Mouse (Mus musculus) neural tube, embryonic 14.5 days (tissue): ENCODE measurements around the gene Lrrc4b. TPM values are rescaled to one million over a fixed set of nuclear protein-coding genes. Genes with fewer than 3 reads are reported as not detected.

Experiments used
- ATAC-seq: fragments of 200-750 bp; cut with Nextera tagmentation; 2 replicates; pipeline ENCODE4 v1.8.0; 2017; ENCODE audit warnings: low read depth, mild to moderate bottlenecking, moderate TSS enrichment, moderate library complexity
- H3K27ac ChIP-seq: fragments of 300-500 bp; sonication (generic); 2 replicates; pipeline ENCODE4 v1.5.1; 2014; ENCODE audit warnings: low read depth, mild to moderate bottlenecking, control low read depth, low read length, moderate library complexity, mixed read lengths
- H3K27me3 ChIP-seq: fragments of 300-500 bp; sonication (generic); 2 replicates; pipeline ENCODE4 v1.6.1; 2014; ENCODE audit warnings: low read length; ENCODE audit not compliant: control insufficient read depth, insufficient read depth
- H3K36me3 ChIP-seq: fragments of 300-500 bp; sonication (generic); 2 replicates; pipeline ENCODE4 v1.6.1; 2014; ENCODE audit warnings: low read length, mixed read lengths; ENCODE audit not compliant: control insufficient read depth, insufficient read depth
- H3K4me1 ChIP-seq: fragments of 300-500 bp; sonication (generic); 2 replicates; pipeline ENCODE4 v1.6.1; 2014; ENCODE audit warnings: low read length; ENCODE audit not compliant: control insufficient read depth, insufficient read depth
- H3K4me2 ChIP-seq: fragments of 300-500 bp; sonication (generic); 2 replicates; pipeline ENCODE4 v1.6.1; 2014; ENCODE audit warnings: mild to moderate bottlenecking, low read depth, low read length, control low read depth
- H3K4me3 ChIP-seq: fragments of 300-500 bp; sonication (generic); 2 replicates; pipeline ENCODE4 v1.5.1; 2014; ENCODE audit warnings: low read depth, low read length, control low read depth, mixed read lengths
- H3K9ac ChIP-seq: fragments of 300-500 bp; sonication (generic); replicated peaks from 2 replicates; pipeline ENCODE4 v1.6.1; 2014; ENCODE audit warnings: low read depth, mild to moderate bottlenecking, control low read depth, low read length, mixed read lengths
- H3K9me3 ChIP-seq: fragments of 300-500 bp; sonication (generic); 2 replicates; pipeline ENCODE4 v1.6.1; 2016; ENCODE audit warnings: low read length; ENCODE audit not compliant: control insufficient read depth
- WGBS: fragments of 180-500 bp; shearing (Covaris S2); extraction: QIAGEN DNeasy Blood & Tissue Kit; methylation state at CpG from one replicate; pipeline ENCODE4 v1.1.7; 2014; 5-methylcytosine and 5-hydroxymethylcytosine counted together
- polyA plus RNA-seq: library from polyadenylated mRNA; unstranded; fragments of >200 nt; fragmentation: Nextera tagmentation; extraction: Ambion mirVana; gene quantifications from 2 replicates; pipeline ENCODE4 v1.2.1, GENCODE M21; 2014

Gene Lrrc4b
- polyA plus RNA-seq, 1 experiment from 2014 or later: 28.1 TPM

DNA sequence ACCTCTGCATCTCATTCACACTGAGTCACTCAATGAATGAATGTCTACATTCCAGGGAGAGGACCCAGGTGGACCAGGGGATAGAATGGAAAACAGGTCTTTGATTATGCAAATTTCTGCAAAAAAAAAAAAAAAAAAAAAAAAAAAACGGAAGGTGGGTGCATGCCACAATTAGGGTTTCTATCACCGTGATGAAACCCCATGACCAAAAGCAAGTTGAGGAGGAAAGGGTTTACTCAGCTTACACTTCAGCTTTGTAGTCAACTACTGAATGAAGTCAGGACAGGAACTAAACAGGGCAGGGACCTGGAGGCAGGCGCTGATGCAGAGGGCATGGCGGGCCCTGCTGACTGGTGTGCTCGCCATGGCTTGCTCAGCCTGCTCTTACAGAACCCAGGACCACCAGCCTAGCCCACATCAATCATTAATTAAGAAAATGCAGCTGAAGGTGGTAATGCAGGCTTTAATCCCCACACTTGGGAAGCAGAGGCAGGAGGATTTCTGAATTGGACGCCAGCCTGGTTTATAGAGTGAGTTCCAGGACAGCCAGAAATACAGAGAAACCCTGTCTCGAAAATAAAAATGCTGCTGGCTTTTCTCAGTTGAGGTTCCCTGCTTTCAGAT is 56.9 kb downstream of the Lrrc4b start:
- ATAC-seq: no peak

DNA sequence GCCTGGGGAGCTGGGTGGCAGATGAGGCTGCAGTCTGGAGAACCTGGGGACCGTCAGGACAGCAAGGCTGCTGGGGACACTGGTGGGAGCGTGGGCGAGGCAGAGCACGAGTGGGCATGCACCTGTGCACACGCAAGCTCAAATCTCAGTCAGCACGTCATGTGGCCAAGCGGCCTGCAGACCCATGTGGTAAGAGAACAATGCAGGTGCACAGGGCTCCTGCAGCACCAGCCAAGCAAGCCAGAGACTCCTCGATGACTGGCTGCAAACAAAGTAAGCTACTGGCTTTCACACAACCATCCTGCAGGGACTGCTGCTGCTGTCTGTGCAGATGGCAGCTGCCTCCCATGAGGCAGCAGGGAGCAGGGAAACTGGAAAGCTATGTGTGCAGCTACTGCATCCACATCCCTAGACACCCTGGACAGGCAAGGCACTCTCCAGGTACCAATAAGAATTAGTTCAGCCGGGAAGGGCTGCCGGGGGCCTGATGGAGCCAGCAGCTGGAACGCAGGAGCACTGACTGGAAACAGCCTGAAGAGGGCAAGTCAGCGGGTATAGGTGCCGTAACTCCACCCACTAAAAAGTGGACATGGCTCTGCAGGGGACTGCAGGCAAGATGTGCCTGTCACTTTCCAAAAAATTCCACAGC is 58.2 kb downstream of the Lrrc4b start:
- peaks cover 22% of the 10 kb centered on the region for H3K36me3 ChIP-seq
- H3K27ac ChIP-seq: no peak overlapping the region
- H3K4me3 ChIP-seq: no peak overlapping the region
- ATAC-seq: no peak
- H3K9ac ChIP-seq: no peak overlapping the region
- H3K4me2 ChIP-seq: no peak overlapping the region
- whole genome bisulfite sequencing: 64% methylated on average over 13 of the region's 13 CpGs
- H3K27me3 ChIP-seq: no peaks in the 10 kb centered on the region
- no peaks in the 10 kb centered on the region for H3K9me3 ChIP-seq
- H3K4me1 ChIP-seq: no peaks in the 10 kb centered on the region

More for the DNA sequence above, 56.9 kb downstream of the Lrrc4b start:
- Histone ChIP-seq H3K9ac (no peak overlapping the region), H3K36me3 (peaks cover 8% of the 10 kb centered on the region), H3K4me2 (no peak overlapping the region), H3K27me3 (no peaks in the 10 kb centered on the region), H3K9me3 (no peaks in the 10 kb centered on the region), H3K27ac (no peak overlapping the region), H3K4me1 (no peaks in the 10 kb centered on the region), H3K4me3 (no peak overlapping the region)
- WGBS: 69% methylated on average over 7 of the region's 7 CpGs

DNA sequence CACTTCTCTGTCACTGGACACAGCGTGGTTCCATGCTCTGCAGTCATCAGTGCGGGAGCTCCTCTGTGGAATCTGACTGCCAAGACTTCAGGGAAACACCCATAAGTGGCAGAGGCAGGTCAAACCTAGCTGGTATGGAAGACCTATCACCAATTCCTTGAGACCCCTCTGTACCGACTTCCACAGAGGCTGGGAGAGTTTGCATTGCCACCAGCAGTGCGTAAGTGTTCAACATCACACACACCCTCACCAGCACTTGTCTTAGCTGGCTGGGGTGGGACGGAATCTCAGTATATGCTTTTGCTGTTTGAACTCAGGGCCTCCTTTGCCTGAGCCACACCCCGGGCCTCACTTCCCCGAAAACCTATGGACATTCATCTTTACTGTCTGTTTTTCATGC is 59.1 kb downstream of the Lrrc4b start:
- 87% methylated on average over 7 of the region's 7 CpGs for WGBS
- H3K27me3 ChIP-seq: no peaks in the 10 kb centered on the region

DNA sequence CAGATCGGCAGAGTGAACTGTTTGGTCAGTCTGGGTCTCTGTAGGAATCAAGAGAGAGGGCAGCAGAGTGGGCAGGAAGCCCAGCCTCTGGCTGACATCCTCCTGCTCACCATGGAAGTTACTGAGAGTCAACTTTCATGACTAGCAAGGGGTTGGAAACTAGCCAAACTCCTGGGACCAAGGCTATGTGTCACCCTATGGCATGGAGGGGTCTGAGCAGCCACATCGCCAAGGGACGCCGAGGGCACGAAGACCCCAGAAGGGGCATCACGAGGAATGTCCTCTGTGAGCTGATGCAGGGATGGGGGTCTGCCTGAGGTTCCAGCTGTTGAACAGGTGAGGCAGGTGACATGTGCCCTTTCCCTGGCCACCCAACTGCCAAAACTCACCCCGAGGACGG is 59.7 kb downstream of the Lrrc4b start:
- Histone ChIP-seq H3K4me2 (no peak overlapping the region), H3K27me3 (no peaks in the 10 kb centered on the region), H3K9me3 (no peaks in the 10 kb centered on the region), H3K4me1 (no peaks in the 10 kb centered on the region), H3K36me3 (peaks cover 26% of the 10 kb centered on the region), H3K9ac (no peak overlapping the region), H3K4me3 (no peak overlapping the region), H3K27ac (no peak overlapping the region)
- 92% methylated on average over 8 of the region's 8 CpGs for WGBS
- ATAC-seq: no peak

More for the DNA sequence above, 59.1 kb downstream of the Lrrc4b start:
- Histone ChIP-seq H3K27ac (no peak overlapping the region), H3K36me3 (peaks cover 26% of the 10 kb centered on the region), H3K9me3 (no peaks in the 10 kb centered on the region), H3K9ac (no peak overlapping the region), H3K4me3 (no peak overlapping the region), H3K4me2 (no peak overlapping the region), H3K4me1 (no peaks in the 10 kb centered on the region)
- ATAC-seq: no peak

DNA sequence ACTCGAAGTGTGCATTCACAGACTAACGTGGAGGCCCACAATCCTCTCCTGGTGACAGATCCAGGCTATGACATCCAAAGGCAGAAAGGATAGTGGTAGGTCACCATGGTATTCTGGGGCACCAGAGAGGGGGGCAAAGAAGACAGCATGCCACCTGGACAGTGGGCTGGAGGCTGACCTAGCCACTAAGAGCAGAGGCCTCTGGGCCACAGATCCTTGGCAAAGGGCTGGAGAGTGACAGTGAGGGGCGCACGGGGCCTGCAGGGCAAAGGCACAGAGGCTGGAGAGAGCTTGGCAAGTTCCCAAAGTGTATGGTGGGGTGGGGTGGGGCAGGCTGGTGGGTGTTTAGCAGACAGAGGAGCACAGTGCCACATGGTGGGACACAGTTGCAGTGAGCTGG is 61.5 kb downstream of the Lrrc4b start:
- WGBS: 92% methylated on average over 4 of the region's 4 CpGs
- H3K27ac ChIP-seq: no peak overlapping the region
- H3K9me3 ChIP-seq: no peaks in the 10 kb centered on the region
- H3K27me3 ChIP-seq: no peaks in the 10 kb centered on the region
- H3K9ac ChIP-seq: no peak overlapping the region
- H3K4me1 ChIP-seq: peaks cover 2% of the 10 kb centered on the region; the same call in 1 of the 2 replicates
- ATAC-seq: no peak
- H3K36me3 ChIP-seq: peaks cover 26% of the 10 kb centered on the region
- H3K4me3 ChIP-seq: no peak overlapping the region
- H3K4me2 ChIP-seq: no peak overlapping the region

DNA sequence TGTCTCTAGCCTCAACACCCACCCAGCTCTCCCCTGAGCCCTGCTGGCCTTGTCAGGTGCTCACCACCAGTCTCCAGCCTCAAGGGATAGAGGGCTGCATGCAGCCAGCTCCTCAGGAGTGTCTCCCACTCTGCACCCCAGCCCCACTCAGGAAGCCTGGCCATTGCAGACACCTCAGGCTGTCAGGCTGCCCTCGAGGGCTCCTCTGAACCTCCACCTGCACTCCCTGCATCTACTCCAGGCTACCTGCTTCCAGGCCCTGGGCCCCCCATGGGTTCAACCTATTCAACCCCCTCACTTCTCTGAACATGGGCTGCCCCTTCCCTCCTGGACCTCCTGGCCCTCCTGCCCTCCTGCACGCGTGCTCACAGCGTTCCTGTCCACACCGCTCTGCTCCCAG is 62.6 kb downstream of the Lrrc4b start:
- no peak overlapping the region for H3K27ac ChIP-seq

DNA sequence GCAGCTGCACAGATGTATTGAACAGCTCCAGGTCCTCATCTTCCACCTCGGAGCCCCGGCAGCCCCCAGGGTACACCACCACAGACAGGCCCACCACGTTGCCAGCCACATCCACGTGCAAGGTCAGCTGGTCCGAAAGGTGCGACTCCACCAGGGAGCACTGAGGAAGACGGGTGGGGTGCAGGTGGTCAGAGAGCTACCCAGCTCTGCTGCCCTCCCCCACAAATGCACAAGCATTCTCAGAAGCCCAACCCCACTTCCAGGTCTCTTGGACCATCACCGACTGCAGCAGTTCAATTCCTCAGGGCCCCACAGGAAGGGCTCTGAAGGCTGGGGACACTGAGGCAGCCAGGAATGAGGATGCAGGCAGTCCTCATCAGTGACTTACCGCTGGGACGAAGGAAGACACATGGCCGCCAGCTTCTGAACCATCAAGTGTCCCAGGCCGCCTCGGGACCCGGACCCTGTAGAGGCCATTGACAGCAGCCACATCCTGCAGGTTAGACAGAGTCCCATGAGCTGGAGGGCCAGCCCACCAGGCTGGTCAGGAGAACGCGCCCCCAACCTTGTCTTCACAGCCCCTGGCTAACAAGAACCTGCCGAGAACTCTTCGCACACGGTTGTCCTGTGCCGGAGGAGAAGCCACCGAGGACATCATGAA is 63.5 kb downstream of the Lrrc4b start:
- WGBS: 95% methylated on average over 21 of the region's 21 CpGs
- H3K9ac ChIP-seq: no peak overlapping the region
- peaks cover 26% of the 10 kb centered on the region for H3K36me3 ChIP-seq

More for the DNA sequence above, 62.6 kb downstream of the Lrrc4b start:
- ATAC-seq: no peak
- Histone ChIP-seq H3K4me1 (peaks cover 6% of the 10 kb centered on the region; the same call in 1 of the 2 replicates), H3K9ac (no peak overlapping the region), H3K4me3 (no peak overlapping the region), H3K27me3 (no peaks in the 10 kb centered on the region), H3K4me2 (no peak overlapping the region), H3K9me3 (no peaks in the 10 kb centered on the region), H3K36me3 (peaks cover 26% of the 10 kb centered on the region)
- 99% methylated on average over 5 of the region's 5 CpGs for WGBS

DNA sequence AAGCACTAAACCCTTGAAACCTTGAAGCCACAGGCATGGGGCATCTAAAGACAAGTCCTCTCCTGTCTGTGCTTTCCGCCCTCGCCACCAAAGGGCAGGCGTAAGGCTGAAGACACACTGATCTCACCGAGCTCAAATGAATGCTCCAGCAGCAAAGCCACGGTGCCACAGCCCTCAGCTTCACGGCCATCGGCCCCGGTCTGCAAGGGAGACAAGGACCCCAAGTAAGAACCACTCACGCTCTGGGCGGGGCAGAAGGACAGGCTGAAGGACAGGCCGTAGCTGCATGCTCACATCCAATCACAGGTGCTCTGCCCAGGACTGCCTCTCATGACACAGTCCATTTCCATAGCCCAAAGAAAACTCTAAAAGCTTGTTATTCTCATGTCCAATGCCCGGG is 65.9 kb downstream of the Lrrc4b start:
- no peak overlapping the region for H3K9ac ChIP-seq
- peaks cover 6% of the 10 kb centered on the region; the same call in 1 of the 2 replicates for H3K4me1 ChIP-seq
- H3K4me3 ChIP-seq: no peak overlapping the region
- peaks cover 23% of the 10 kb centered on the region for H3K36me3 ChIP-seq
- WGBS: 92% methylated on average over 12 of the region's 12 CpGs
- peak overlapping the region; percentile 76; the same call in 1 of the 2 replicates for H3K4me2 ChIP-seq
- H3K27me3 ChIP-seq: no peaks in the 10 kb centered on the region
- no peak overlapping the region for H3K27ac ChIP-seq
- no peak for ATAC-seq
- no peaks in the 10 kb centered on the region for H3K9me3 ChIP-seq

More for the DNA sequence above, 63.5 kb downstream of the Lrrc4b start:
- H3K4me3 ChIP-seq: no peak overlapping the region
- peaks cover 6% of the 10 kb centered on the region; the same call in 1 of the 2 replicates for H3K4me1 ChIP-seq
- no peaks in the 10 kb centered on the region for H3K9me3 ChIP-seq
- H3K27me3 ChIP-seq: no peaks in the 10 kb centered on the region
- no peak overlapping the region for H3K4me2 ChIP-seq
- ATAC-seq: no peak
- H3K27ac ChIP-seq: no peak overlapping the region

DNA sequence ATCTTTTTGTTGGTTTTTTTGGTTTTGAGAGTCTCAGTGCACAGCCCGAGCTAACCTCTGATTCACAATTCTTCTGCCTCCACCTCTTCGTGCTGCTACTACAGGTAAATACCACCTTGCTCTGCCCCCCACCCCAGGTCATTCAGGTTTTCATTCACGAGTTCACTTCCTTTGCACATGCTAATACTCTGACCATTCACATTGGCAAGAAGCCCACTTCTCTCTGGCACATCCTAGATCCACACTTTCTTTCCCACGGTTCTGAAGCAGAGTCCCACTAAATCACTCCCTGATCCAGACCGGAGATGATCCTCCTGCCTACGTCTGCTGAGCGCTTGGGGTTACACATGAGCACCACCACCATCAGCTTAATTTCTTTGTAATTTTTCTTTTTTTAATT is 66.3 kb downstream of the Lrrc4b start:
- H3K9ac ChIP-seq: peak overlapping the region; percentile 89
- H3K9me3 ChIP-seq: no peaks in the 10 kb centered on the region
- H3K4me1 ChIP-seq: peaks cover 6% of the 10 kb centered on the region; the same call in 1 of the 2 replicates
- 72% methylated on average over 7 of the region's 7 CpGs for WGBS
- no peaks in the 10 kb centered on the region for H3K27me3 ChIP-seq
- no peak for ATAC-seq
- H3K4me2 ChIP-seq: peak overlapping the region; percentile 76
- H3K27ac ChIP-seq: no peak overlapping the region
- H3K36me3 ChIP-seq: peaks cover 23% of the 10 kb centered on the region
- peak overlapping the region; percentile 77 for H3K4me3 ChIP-seq
